Mouse (Mus musculus) intestine, embryonic 14.5 days (tissue): ENCODE data around the gene Apeh. TPM values are rescaled to one million over a fixed set of nuclear protein-coding genes. Genes with fewer than 3 reads are reported as not detected.

Source experiments
- ATAC-seq: fragments of 200-750 bp; cut with Nextera tagmentation; replicated peaks from 2 replicates; pipeline ENCODE4 v1.8.0; 2017; ENCODE audit warnings: low read depth, moderate number of reproducible peaks, moderate TSS enrichment, moderate library complexity; ENCODE audit not compliant: low FRiP score, low TSS enrichment
- DNase-seq: peaks from one replicate; pipeline ENCODE4 v3.0.0-alpha.2; 2018; ENCODE audit warnings: low spot score
- H3K27ac ChIP-seq: fragments of 300-500 bp; sonication (generic); 2 replicates; pipeline ENCODE4 v1.5.1; 2014; ENCODE audit warnings: low read depth, mild to moderate bottlenecking, control low read depth
- H3K27me3 ChIP-seq: fragments of 300-500 bp; sonication (generic); replicated peaks from 2 replicates; pipeline ENCODE4 v1.6.1; 2014; ENCODE audit warnings: low read length, control low read depth; ENCODE audit not compliant: control insufficient read depth, insufficient read depth
- H3K36me3 ChIP-seq: fragments of 300-500 bp; sonication (generic); 2 replicates; pipeline ENCODE4 v1.6.1; 2014; ENCODE audit warnings: low read length, control low read depth; ENCODE audit not compliant: control insufficient read depth, insufficient read depth
- H3K4me1 ChIP-seq: fragments of 300-500 bp; sonication (generic); replicated peaks from 2 replicates; pipeline ENCODE4 v1.6.1; 2014; ENCODE audit warnings: low read length, control low read depth, mixed read lengths; ENCODE audit not compliant: control insufficient read depth, insufficient read depth
- H3K4me2 ChIP-seq: fragments of 300-500 bp; sonication (generic); 2 replicates; pipeline ENCODE4 v1.6.1; 2014; ENCODE audit warnings: low read length
- H3K4me3 ChIP-seq: fragments of 300-500 bp; sonication (generic); 2 replicates; pipeline ENCODE4 v1.5.1; 2014; ENCODE audit warnings: low read depth, low read length, control low read depth, mixed read lengths
- H3K9ac ChIP-seq: fragments of 300-500 bp; sonication (generic); 2 replicates; pipeline ENCODE4 v1.6.1; 2014; ENCODE audit warnings: mild to moderate bottlenecking, low read length
- H3K9me3 ChIP-seq: fragments of 300-500 bp; sonication (generic); 2 replicates; pipeline ENCODE4 v1.6.1; 2016; ENCODE audit warnings: low read length, control low read depth; ENCODE audit not compliant: control insufficient read depth
- WGBS: fragments of 180-500 bp; shearing (Covaris S2); extraction: QIAGEN DNeasy Blood & Tissue Kit; methylation state at CpG from one replicate; pipeline ENCODE4 v1.1.7; 2014; 5-methylcytosine and 5-hydroxymethylcytosine counted together
- polyA plus RNA-seq: library from polyadenylated mRNA; unstranded; fragments of >200 nt; fragmentation: Nextera tagmentation; extraction: Ambion mirVana; gene quantifications from 2 replicates; pipeline ENCODE4 v1.2.1, GENCODE M21; 2014

Apeh gene
- polyA plus RNA-seq, 1 experiment from 2014 or later = 57.7 TPM

DNA sequence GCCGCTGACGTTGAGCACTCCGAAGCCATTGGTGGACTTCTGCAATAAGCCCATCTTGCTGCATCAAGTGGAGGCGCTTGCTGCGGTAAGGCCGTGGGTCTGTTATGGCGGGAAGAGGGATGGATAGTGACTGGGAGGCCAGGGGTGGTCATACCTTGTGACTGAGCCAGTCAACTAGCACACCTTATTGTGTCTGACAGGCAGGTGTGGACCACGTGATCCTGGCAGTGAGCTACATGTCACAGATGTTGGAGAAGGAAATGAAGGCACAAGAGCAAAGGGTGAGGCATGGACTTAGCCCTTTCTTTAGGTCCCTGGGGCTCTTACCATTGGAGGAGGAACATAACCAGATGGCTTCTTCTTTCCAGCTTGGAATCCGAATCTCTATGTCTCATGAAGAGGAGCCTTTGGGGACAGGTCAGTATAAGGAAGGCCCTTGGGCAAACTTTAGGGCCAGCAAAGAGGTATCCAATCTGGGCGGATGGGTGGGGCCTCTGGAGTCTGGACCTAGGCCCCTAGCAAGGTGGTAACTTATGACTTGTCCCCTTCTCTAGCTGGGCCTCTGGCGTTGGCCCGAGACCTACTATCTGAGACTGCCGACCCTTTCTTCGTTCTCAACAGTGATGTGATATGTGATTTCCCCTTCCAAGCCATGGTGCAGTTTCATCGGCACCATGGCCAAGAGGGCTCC, 44.7 kb downstream of the Apeh start:
- peak; percentile 14 for ATAC-seq
- H3K4me3 ChIP-seq = peak overlapping the region; percentile 91

DNA sequence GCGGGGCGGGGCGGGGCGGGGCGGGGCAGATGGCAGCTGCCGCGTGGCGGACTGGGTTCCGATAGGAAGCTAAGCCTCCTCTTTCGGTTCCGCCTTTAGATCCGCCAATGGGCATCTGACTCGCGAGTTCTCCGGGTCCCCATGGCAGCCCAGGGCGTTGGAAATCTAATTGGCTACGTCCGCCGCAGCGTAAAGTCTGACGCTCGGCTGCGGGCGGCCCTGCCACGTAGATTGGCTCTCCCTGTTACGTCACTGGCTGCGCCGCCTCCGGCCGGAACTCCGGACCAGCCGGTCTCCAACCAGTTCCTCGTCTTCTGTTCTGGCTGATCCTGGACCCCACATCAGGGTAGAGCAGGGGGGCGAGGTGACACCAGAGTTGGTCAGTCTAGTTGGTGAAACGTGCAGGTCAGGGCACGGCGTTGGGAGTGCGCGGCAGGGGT, 45.4 kb downstream of the Apeh start, which contains the start of gene Gmppb:
Gene Gmppb, plus strand, starts transcription at position 227 of the 440 bp plus-strand sequence.
- under 1% methylated on average over 39 of the region's 39 CpGs for WGBS
- peak within 1 kb of the TSS; percentile 82 for H3K9ac ChIP-seq
- H3K36me3 ChIP-seq = peaks cover 57% of the 10 kb centered on the region
- ATAC-seq = peak; percentile 91
- H3K4me1 ChIP-seq = peaks cover 19% of the 10 kb centered on the region; the same call in 1 of the 2 replicates
- no peaks in the 10 kb centered on the region for H3K27me3 ChIP-seq
- peak within 1 kb of the TSS; percentile 93 for H3K4me2 ChIP-seq
- no peaks in the 10 kb centered on the region for H3K9me3 ChIP-seq
- peak; percentile 96 for DNase-seq
- peak within 1 kb of the TSS; percentile 80 for H3K27ac ChIP-seq
- peak within 1 kb of the TSS; percentile 91 for H3K4me3 ChIP-seq

More for the DNA sequence above, 44.7 kb downstream of the Apeh start:
- H3K27ac ChIP-seq = peak overlapping the region; percentile 80
- DNase-seq = no peak
- peaks cover 19% of the 10 kb centered on the region; the same call in 1 of the 2 replicates for H3K4me1 ChIP-seq
- peaks cover 60% of the 10 kb centered on the region for H3K36me3 ChIP-seq
- no peaks in the 10 kb centered on the region for H3K27me3 ChIP-seq
- WGBS = 41% methylated on average over 15 of the region's 15 CpGs
- H3K9me3 ChIP-seq = no peaks in the 10 kb centered on the region
- peak overlapping the region; percentile 82 for H3K9ac ChIP-seq
- H3K4me2 ChIP-seq = peak overlapping the region; percentile 93

DNA sequence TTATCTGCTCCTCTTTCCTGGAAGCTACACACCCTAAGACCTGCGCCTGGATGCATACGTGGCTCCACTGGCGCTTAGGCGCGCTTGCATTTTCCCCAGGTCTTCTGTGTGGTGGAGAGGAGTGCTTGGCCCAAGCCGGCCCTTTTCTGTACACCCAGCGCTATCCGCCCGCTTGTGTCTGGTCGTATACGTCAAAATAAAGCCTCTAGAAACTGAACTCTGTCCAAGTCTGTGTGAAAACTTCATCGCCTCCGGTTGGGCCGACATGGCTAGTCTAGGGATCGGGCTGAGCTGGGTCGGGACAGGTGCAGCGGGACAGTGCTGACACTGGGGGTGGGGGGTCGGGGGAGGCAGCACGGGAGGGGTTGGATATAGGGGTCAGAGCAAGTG, 45.8 kb downstream of the Apeh start:
- peaks cover 19% of the 10 kb centered on the region; the same call in 1 of the 2 replicates for H3K4me1 ChIP-seq
- H3K27me3 ChIP-seq = no peaks in the 10 kb centered on the region
- peak overlapping the region; percentile 74 for H3K27ac ChIP-seq
- ATAC-seq (peak; percentile 44), DNase-seq (no peak)
- H3K4me2 ChIP-seq = peak overlapping the region; percentile 93
- H3K9me3 ChIP-seq = no peaks in the 10 kb centered on the region
- WGBS = 1% methylated on average over 19 of the region's 19 CpGs
- peaks cover 53% of the 10 kb centered on the region for H3K36me3 ChIP-seq
- H3K9ac ChIP-seq = peak overlapping the region; percentile 82
- peak overlapping the region; percentile 91 for H3K4me3 ChIP-seq

DNA sequence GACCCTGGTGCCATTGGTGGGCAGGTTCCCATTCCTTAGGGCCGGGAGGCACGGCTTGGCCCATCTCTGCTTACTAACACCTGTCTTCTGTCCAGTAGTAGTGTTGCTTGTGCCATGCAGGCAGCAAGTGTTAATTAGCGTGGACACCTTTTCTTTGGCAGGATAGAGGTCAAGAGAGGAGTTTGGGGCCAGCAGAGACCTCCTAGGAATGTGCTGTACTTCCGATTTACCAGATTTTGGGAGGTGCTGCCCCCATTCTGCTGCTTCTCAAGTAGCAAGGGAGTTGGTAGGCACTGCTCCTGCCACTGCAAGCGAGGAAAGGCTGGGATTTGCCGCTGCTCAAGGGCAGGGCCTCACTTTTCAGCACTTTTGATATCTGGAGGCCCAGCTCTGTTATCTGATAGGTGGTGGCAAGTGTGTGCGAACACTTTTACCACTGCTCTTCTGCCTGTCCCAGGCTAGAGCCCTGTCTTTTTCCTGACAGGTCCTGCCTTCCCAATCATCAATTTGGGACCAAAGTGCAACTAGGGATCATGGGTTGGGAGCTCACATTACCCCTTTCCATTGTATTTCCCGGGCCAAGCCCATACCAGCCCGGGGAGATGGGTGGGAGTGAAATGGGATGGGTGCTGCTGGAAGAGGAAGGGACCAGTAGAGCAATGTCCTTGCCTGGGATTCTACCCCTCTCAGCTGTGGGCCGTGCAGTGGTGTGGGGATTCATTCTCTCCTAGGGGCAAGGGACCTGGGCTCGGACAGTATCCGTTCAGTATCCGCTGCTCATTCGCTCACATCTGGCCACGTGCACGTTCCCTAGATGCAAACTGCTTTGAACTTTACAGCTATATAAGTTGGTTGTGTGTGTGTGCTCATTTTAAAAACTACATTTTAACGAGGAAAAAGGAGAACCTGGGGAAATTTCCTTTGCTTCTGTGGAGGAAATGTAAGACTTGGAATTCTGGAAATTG, 46.5 kb downstream of the Apeh start:
- Histone ChIP-seq H3K36me3 (peaks cover 58% of the 10 kb centered on the region), H3K4me2 (peak overlapping the region; percentile 93), H3K9ac (peak overlapping the region; percentile 82; the same call in 1 of the 2 replicates), H3K27ac (peak overlapping the region; percentile 74), H3K27me3 (no peaks in the 10 kb centered on the region), H3K4me3 (peak overlapping the region; percentile 91; the same call in 1 of the 2 replicates), H3K4me1 (peaks cover 15% of the 10 kb centered on the region; the same call in 1 of the 2 replicates), H3K9me3 (no peaks in the 10 kb centered on the region)
- no peak for DNase-seq
- 48% methylated on average over 17 of the region's 17 CpGs for WGBS
- no peak for ATAC-seq

DNA sequence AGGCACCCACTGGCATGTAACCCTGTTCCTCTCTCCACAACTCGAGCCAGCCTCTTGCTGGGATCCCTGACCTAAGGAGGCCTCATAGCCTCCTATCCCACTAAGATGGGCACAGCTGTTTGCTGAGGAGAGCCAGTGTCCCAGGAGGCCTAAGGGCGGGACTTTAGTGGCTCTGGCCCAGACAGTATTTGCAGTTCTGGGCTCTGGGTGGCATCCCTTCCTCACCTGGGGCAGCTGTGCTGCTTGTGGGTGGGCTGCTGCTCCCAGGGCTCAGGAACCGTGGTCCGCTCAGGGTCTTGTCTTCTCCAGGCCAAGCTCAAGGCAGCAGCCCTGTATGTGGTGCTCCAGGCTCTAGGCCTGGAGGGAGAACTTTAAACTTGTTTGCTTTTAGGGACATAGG, 47.8 kb downstream of the Apeh start:
- H3K4me3 ChIP-seq = no peak overlapping the region
- H3K4me1 ChIP-seq = peaks cover 15% of the 10 kb centered on the region; the same call in 1 of the 2 replicates
- DNase-seq (no peak), ATAC-seq (no peak)
- H3K4me2 ChIP-seq = no peak overlapping the region
- no peaks in the 10 kb centered on the region for H3K9me3 ChIP-seq
- no peak overlapping the region for H3K9ac ChIP-seq
- WGBS = 94% methylated on average over 4 of the region's 4 CpGs
- peaks cover 67% of the 10 kb centered on the region for H3K36me3 ChIP-seq
- no peaks in the 10 kb centered on the region for H3K27me3 ChIP-seq
- no peak overlapping the region for H3K27ac ChIP-seq

DNA sequence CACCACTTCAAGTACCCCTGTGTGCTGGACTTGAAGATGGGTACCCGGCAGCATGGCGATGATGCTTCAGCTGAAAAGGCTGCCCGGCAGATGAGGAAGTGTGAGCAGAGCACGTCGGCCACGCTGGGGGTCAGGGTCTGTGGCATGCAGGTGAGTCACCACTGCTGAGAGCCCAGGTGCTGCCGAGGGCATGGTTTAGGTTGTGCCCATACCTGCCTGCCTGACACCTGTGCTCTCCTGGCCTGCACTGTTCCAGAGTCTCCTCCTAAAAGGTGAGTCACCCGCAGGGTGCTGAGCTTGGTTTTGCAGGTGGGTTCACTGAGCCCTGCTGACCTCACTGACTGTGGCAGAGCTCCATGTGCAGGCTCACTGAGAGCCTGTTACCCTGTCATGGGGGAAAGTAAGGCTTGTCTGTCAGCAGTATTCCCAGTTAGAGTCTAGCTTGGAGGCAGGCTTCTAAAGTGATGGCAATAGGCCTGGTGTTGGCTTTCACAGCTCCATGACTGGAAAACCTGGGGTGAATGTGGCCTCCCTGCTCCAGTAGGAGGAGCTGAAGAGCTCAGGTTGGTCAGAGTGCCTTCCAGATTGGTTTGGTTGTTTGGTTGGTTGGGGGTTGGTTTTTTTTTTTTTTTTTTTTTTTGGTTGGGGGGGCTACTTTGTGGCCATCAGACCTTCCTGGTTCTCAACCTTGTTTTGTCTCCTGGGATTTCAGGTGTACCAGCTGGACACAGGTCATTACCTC, 49.5 kb downstream of the Apeh start:
- no peak for DNase-seq
- Histone ChIP-seq H3K4me2 (no peak overlapping the region), H3K4me1 (peaks cover 12% of the 10 kb centered on the region; the same call in 1 of the 2 replicates), H3K27ac (no peak overlapping the region), H3K27me3 (no peaks in the 10 kb centered on the region), H3K9ac (no peak overlapping the region), H3K4me3 (no peak overlapping the region), H3K9me3 (no peaks in the 10 kb centered on the region), H3K36me3 (peaks cover 64% of the 10 kb centered on the region)
- ATAC-seq = no peak
- WGBS = 97% methylated on average over 8 of the region's 8 CpGs
